Mouse (Mus musculus): ENCODE results near the gene Scyl1.
A peak's percentile ranks its signal among the peaks of the same experiment; 100 is the strongest.

Scyl1 gene

GRCm38 (mm10) chr19:5787128-5787635 lies 16.0 kb upstream of the Scyl1 start:
- peak; percentile 84 to 93 for DNase-seq

GRCm38 (mm10) chr19:5786441-5787114 lies 15.4 kb upstream of the Scyl1 start:
- DNase-seq: peak; percentile 89 to 94

DNA sequence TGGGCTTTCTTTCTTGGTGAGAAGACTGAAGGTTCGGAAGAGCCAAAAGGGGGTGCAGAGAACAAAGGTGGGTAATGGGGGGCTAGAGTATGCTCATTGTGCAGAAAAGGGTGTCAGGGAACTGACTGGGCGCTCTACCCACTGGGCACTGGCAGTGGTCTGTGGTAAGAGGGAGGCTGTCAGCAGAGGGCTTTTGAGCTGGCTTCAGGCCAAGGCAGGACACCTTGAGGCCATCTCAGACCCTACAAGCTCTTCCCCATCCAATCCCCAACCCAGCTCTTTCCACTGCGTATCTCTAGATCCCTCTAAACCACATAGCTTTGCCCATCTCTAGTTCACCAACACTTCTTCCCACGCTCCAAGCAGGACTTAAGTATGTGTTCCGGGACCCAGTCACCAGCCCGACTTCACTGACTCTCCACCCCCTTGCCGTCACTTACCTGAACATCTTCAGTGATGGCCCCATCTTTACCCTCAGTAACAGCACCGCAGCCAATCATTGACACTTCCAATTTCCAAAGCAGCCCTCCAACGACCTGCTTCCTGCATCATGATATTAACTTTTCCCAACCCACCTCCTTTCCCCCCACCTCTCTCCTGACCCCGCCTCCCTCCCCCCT lies 13.8 kb upstream of the Scyl1 start:
- no peak for DNase-seq

DNA sequence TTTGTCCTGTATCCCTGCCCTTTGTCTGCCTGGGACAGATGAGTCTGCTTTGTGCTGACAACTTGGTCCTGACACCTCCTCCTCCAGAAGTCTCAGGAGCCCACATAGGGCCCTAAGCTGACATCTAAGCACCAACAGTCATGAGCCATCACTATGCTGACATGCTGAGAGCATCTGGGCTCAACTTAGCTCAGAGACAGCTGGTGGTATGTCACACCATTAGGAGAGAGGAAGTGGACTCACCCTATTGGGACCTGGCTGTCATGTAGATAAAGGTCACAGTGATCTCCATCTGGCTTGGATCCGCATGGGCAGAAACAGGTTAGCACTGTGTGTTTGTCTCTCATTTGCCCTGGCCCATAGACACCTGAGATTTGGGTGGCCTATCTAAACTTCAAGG lies 10.9 kb upstream of the Scyl1 start:
- no peak for DNase-seq

DNA sequence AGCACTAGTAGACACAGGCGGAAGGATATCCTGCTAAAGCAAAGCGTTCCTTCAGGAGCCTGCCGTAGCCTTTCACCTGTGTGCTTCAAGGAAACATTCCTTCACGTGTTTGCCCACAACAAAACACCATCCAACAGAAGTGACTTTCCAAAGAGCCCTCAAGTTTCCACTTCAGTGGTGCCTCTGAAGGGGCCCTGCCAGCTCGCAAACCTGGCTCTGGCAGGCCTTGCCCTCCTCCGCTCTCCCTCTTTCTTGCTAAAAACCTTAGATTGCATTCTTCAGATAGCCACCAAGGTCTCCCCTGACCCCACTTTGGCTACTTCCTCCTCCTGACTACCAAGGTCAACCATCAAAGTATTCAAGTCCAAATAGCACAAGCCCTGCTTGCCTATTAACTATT lies 10.3 kb upstream of the Scyl1 start:
- DNase-seq: peak; percentile 68 to 85

DNA sequence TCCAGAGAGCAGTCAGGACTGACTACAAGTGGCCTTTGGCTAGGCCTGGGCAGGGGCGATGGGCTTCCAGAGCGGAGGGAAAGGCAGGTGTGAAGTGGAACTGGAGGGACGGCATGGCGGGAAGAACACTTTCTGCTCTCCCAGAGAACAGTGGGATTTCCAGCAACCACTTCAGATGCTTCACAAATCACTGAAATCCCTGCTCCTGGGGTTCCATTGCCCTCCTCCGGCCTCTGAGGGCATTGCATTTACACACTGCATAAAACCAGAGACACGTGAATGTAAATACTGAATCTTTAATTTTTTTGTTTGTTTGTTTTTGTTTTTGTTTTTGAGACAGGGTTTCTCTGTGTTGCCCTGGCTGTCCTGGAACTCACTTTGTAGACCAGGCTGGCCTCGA lies 9.0 kb upstream of the Scyl1 start:
- peak in 1 of 2 experiments; percentile 62 for DNase-seq

GRCm38 (mm10) chr19:5778312-5778711 lies 7.1 kb upstream of the Scyl1 start:
- DNase-seq: no peak

DNA sequence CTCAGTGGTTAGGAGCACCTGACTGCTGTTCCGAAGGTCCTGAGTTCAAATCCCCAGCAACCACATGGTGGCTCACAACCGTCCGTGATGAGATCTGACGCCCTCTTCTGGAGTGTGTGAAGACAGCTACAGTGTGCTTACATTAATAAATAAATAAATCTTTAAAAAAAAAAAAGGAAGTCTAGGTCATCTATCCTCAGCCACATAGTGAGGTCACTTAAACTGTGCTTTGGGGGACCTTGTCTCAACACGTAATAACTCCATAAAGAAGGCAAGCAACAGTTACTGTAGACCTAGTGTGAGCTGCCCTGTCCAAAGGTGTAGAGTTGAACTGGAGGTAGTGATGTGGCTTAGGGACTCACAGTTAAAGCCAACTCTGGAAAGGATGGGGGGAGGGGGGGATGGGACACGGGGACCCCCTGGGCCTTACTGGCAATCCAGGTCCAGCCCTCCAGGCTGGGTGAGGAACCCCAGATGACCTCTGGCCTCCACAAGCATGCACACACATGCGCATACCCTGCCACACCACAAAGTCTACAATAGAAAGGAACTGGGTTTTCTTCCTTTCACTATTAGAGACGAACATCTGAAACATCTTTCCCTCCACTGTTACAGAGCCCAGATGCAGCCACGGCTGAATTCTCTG lies 6.3 kb upstream of the Scyl1 start:
- DNase-seq: no peak

DNA sequence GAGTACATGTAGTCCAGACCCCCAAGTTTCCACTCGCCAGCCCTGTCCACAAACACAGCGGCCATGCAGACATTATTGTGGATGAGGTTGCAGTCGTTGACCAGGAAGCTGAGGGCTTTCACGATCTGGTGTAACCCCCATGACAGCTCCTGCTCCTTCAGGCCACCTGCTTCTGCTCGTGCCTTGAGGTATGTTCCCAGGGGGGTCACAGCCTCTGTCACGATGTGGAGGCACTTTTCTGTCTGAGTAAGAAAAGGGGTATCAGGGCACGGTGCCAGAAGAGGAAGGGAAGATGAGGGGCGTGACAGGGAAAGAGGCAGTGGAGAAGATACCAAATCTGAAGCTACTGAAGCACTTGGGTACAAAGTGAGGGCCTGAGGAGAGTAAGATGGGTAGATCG lies 908 bp downstream of the Scyl1 start:
- no peak for DNase-seq

DNA sequence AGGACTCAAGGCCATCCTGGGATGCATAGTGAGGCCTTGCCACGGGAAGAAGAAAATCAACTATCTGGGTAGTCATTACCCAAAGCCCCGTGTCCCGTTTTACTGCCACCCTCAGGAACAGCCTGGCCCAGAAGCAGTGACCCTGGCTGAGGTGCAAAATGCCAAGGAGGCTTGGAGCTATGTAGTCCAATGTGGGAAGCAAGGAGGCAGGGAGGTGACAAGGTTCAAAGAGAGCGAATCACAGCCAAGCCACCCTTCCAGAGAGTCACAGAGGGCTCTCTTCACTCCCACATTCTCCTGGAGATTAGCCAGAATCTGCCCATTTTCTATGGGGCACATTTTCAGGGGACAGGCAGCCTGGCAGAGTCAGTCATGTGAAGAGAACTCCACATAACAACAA lies 3.9 kb downstream of the Scyl1 start:
- no peak for DNase-seq

DNA sequence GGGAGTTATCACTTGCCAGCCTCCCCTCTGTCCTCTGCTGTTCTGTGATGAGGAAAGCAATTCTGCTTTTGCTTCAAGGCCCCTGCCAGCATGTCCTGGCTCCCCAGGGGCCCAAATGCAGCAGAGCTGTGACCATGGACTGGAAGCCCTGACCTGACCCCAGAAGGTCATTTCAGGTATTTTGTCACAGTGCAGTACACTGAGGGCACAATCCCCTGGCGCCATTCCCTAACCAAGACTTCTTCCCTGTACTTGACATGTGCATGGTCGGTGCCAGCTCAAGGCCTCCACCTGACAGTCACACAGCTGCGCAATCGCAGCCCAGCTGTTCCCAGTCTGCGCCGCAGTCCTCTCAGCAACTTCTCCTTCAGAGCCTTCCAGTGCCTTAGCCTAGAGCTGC lies 8.1 kb downstream of the Scyl1 start:
- DNase-seq: no peak

DNA sequence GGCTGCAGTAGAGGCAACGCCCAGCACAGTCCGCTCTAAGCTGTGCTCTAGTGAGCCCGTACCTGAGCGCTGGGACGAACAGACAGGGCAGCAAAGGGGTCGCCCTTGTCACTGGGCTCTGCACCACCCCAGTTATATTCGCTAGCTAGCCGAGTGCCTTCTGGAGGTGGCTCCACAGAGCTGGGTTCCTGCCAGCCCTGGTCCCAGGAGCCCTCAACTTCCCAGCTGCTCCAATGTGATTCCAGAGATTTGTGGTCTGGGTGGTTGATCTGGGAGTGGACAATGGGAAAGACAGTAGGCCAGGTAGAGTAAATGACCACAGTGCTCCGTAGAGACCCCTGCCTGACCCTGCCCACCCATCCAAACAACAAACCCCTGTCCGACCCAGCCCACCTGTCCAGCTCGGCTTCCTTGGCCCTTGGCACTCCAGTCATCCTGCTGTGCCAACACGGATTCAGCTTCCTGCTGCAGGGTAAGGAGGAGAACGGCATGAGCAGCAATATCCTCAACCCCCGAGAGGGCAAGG lies 12.3 kb downstream of the Scyl1 start:
- no peak for DNase-seq

DNA sequence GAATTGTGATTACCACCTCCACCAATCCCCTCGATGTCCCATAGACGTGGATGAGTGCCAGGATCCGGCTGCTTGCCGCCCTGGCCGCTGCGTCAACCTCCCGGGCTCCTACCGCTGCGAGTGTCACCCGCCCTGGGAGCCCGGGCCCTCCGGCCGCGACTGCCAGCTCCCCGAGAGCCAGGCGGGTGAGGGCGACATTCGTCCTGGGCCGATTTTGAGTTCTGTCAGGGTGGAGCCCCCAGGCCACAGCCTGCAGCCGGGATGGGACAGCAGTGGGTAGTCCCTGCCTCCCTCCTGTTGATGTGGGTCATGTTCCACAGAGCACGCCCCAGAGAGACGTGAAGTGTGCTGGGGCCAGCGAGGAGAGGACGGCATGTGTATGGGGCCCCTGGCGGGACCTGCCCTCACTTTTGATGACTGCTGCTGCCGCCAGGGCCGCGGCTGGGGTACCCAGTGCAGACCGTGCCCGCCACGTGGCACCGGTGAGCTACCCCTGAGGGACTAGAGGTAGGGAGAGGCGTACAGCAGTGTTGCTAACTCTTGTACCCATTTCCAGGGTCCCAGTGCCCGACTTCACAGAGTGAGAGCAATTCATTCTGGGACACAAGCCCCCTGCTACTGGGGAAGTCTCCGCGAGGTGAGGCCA lies 14.1 kb downstream of the Scyl1 start:
- DNase-seq: peak; percentile 27 to 53

GRCm38 (mm10) chr19:5756321-5756985 lies 14.8 kb downstream of the Scyl1 start:
- no peak for DNase-seq

GRCm38 (mm10) chr19:5751742-5752141 lies 19.5 kb downstream of the Scyl1 start:
- DNase-seq: peak; percentile 62 to 70

DNA sequence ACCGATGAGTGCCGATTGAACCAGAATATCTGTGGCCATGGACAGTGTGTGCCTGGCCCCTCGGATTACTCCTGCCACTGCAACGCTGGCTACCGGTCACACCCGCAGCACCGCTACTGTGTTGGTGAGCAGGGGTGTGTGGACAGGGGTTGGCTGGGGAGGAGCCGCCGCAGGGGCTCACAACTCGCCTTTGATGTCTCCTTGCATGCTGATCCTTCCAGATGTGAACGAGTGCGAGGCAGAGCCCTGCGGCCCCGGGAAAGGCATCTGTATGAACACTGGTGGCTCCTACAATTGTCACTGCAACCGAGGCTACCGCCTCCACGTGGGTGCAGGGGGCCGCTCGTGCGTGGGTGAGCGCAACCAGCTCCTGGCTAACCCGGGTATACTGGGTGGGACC lies 20.3 kb downstream of the Scyl1 start:
- no peak for DNase-seq

GRCm38 (mm10) chr19:5749476-5749875 lies 21.7 kb downstream of the Scyl1 start:
- DNase-seq: no peak

GRCm38 (mm10) chr19:5746907-5747363 lies 24.3 kb downstream of the Scyl1 start:
- DNase-seq: no peak

DNA sequence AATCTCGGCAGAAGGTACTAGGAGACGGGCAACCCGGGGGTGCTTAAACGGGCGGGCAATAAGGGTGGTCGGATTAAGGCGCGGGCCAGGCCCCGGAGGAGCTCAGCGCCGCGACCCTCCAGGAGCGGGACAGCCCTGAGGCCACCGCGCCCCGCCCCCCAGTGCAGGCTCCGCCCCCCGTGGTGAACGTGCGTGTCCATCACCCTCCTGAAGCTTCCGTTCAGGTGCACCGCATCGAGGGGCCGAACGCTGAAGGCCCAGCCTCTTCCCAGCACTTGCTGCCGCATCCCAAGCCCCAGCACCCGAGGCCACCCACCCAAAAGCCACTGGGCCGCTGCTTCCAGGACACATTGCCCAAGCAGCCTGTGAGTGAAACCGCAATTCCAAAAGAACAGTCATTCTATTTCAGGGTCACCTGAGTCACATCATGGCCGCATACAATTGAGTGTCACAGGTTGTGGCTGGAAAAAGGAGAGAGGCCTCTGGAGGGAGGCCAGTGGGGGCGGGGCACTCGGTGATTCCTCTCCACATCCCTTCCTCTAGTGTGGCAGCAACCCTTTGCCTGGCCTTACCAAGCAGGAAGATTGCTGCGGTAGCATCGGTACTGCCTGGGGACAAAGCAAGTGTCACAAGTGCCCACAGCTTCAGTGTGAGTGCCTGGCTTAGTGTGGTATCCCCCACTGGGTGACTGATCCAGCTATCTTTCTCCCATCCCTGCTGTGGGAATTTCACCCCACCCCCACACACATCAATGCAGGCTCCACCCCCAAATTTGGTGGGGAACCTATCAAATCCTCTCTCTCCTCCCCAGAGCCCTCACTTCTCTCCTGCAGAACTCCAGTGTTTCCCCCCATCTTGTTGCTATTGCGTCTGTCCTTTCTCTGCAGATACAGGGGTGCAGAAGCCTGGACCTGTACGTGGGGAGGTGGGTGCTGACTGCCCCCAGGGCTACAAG lies 25.2 kb downstream of the Scyl1 start:
- no peak for DNase-seq

DNA sequence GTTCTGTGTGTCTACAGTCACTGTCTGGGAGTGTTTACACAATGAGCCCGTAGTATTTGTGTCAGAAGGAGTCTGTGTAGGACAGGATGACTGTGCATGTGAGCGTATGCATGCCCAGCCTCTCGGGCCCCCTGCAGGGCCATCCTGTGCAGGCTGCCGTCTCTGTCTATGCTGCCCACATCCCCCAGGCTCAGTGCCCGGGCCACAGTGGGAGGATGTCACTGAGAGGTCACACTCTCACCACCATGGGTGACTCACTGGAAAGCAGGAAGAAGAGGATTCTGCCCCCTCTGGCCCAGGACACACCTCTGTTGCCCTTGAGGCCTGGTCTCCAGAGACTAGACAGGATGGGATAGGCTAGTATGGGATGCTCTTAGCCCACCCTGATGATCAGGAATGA lies 27.6 kb downstream of the Scyl1 start:
- peak; percentile 61 to 78 for DNase-seq

DNA sequence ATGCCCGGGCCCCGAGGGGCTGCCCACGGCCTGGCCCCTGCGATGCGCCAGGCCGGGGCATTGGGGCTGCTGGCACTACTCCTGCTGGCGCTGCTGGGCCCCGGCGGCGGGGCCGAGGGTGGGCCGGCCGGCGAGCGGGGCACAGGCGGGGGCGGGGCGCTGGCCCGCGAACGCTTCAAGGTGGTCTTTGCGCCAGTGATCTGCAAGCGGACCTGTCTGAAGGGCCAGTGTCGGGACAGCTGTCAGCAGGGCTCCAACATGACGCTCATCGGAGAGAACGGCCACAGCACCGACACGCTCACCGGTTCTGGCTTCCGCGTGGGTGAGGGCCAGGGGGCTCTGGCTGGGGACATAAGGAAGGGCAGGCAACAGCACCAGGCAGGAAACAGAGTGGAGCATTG lies 29.0 kb downstream of the Scyl1 start:
- DNase-seq: peak in 1 of 2 experiments; percentile 65

Measured in lung, postnatal 4 days (tissue).